Mouse (Mus musculus) right cerebral cortex, adult 2 months (tissue): ENCODE measurements around the gene Bmyc.
"Not testable (repeated sequence)": the region's sequence is repeated elsewhere in the genome, so short reads cannot be mapped to it uniquely, and the experiment has no call there.

Source experiments
- DNase-seq, 2 experiments: peaks; one replicate each; pipeline ENCODE4 v3.0.0; 2021 to 2022; ENCODE audit warnings: low spot score in 2 of 2

Bmyc gene

GRCm38 (mm10) chr2:25733199-25733930, 26.8 kb downstream of the Bmyc start:
- DNase-seq, result no peak

- DNase-seq, result not testable (repeated sequence)
Observed at GRCm38 (mm10) chr2:25736709-25737108, 30.2 kb downstream of the Bmyc start, which contains the start of gene Obp2b. Gene Obp2b (plus strand): TSS chr2:25737009.

GRCm38 (mm10) chr2:25741671-25742070, 35.1 kb downstream of the Bmyc start:
- no peak for DNase-seq

- DNase-seq, result no peak
Observed at GRCm38 (mm10) chr2:25754201-25754600, 47.7 kb downstream of the Bmyc start.
